29 mouse cellular contexts compared by ENCODE assay signal in the genomic region with DNA sequence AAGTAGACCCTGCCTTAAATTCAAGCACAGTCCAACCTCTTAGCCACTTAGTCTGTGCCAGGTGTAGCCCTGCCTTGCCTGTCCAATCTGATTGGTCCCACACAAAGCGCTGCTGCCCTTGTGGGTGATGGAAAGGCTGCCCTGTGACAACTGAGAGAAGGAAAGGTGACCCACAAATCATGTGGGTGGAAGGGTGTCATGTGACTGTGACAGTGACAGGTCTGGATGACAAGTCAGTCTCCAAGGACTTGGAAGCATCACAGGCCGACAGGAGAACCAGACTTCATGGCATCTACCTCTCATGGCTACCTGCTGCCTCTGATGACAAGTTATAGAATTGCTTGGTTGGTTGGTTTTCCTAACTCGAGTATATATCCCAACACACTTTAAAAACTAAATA. TPM values are rescaled to one million over a fixed set of nuclear protein-coding genes. Genes with fewer than 3 reads are reported as not detected.
"Had no signal": no experiment of that assay in that cellular context is flagged by ENCODE, and none has a peak within 500 bp of the region (broad histone marks: within the 10 kb centered on the region; RNA-seq: fewer than 3 reads in every experiment).

No protein-coding gene starts in this region.

- DNase-seq: left cerebral cortex, postnatal 4 days; liver; liver, embryonic 13.5 days; liver, postnatal 0 days; lung, adult 18-20 months; lung, adult 2 months; lung, embryonic 14.5 days; lung, postnatal 10 days; lung, postnatal 14 days; lung, postnatal 36 days; lung, postnatal 4 days; midbrain, embryonic 14.5 days had no signal

- H3K27me3 ChIP-seq: limb, embryonic 12.5 days; limb, embryonic 13.5 days; limb, embryonic 15.5 days; liver, embryonic 12.5 days; liver, embryonic 13.5 days; liver, embryonic 15.5 days; lung, embryonic 15.5 days; megakaryocyte, embryonic 14.5 days; midbrain, embryonic 12.5 days; midbrain, embryonic 13.5 days; midbrain, embryonic 15.5 days; neural tube, embryonic 12.5 days had no signal

- H3K4me3 ChIP-seq: limb, embryonic 10.5 days; limb, embryonic 12.5 days; limb, embryonic 13.5 days; limb, embryonic 15.5 days; liver, embryonic 12.5 days; liver, embryonic 13.5 days; liver, embryonic 15.5 days; lung, embryonic 15.5 days; megakaryocyte, embryonic 14.5 days; midbrain, embryonic 10.5 days; midbrain, embryonic 12.5 days; midbrain, embryonic 13.5 days; midbrain, embryonic 15.5 days; myocyte; neural tube, embryonic 12.5 days had no signal

- H3K9me3 ChIP-seq: limb, embryonic 10.5 days; limb, embryonic 12.5 days; limb, embryonic 13.5 days; limb, embryonic 15.5 days; liver, embryonic 12.5 days; liver, embryonic 13.5 days; liver, embryonic 15.5 days; lung, embryonic 15.5 days; megakaryocyte, embryonic 14.5 days; midbrain, embryonic 10.5 days; midbrain, embryonic 12.5 days; midbrain, embryonic 13.5 days; midbrain, embryonic 15.5 days; neural tube, embryonic 12.5 days had no signal

- H3K36me3 ChIP-seq: limb, embryonic 10.5 days; limb, embryonic 12.5 days; limb, embryonic 13.5 days; limb, embryonic 15.5 days; liver, embryonic 12.5 days; liver, embryonic 13.5 days; liver, embryonic 15.5 days; lung, embryonic 15.5 days; midbrain, embryonic 10.5 days; midbrain, embryonic 12.5 days; midbrain, embryonic 15.5 days; neural tube, embryonic 12.5 days had no signal

- H3K4me1 ChIP-seq: limb, embryonic 10.5 days; limb, embryonic 12.5 days; limb, embryonic 13.5 days; limb, embryonic 15.5 days; liver, embryonic 12.5 days; liver, embryonic 13.5 days; liver, embryonic 15.5 days; lung, embryonic 15.5 days; midbrain, embryonic 15.5 days; neural tube, embryonic 12.5 days had no signal

- H3K27ac ChIP-seq: limb, embryonic 10.5 days; limb, embryonic 12.5 days; limb, embryonic 13.5 days; limb, embryonic 15.5 days; liver, embryonic 12.5 days; liver, embryonic 13.5 days; liver, embryonic 14.5 days; liver, embryonic 15.5 days; lung, embryonic 15.5 days; macrophage; midbrain, embryonic 10.5 days; midbrain, embryonic 12.5 days; midbrain, embryonic 13.5 days; midbrain, embryonic 15.5 days; neural tube, embryonic 12.5 days had no signal

RNA-seq across cellular contexts. Expression of a gene that starts 32.1 kb away (rescaled TPM):
- total RNA-seq: megakaryocyte-erythroid progenitor cell, adult 5-6 weeks had no signal
